Mouse (Mus musculus) thymus, adult 2 months (tissue): ENCODE data around the gene Slc40a1. TPM values are rescaled to one million over a fixed set of nuclear protein-coding genes. Genes with fewer than 3 reads are reported as not detected.

Experiments used
- DNase-seq: peaks from one replicate; pipeline ENCODE4 v3.0.0; 2021
- H3K27ac ChIP-seq: fragments of 200-500 bp; 2 replicates; pipeline ENCODE4 v1.5.1; 2012; ENCODE audit warnings: low read length, control low read depth; ENCODE audit not compliant: control insufficient read depth, insufficient read depth
- H3K27me3 ChIP-seq: fragments of 200-500 bp; 2 replicates; pipeline ENCODE4 v1.6.1; 2012; ENCODE audit warnings: mild to moderate bottlenecking, low read length, moderate library complexity, mixed read lengths; ENCODE audit not compliant: control insufficient read depth, insufficient read depth
- H3K36me3 ChIP-seq: fragments of 200-500 bp; 2 replicates; pipeline ENCODE4 v1.6.1; 2012; ENCODE audit warnings: mild to moderate bottlenecking, low read length, moderate library complexity; ENCODE audit not compliant: control insufficient read depth, insufficient read depth
- H3K4me1 ChIP-seq: fragments of 200-500 bp; replicated peaks from 2 replicates; pipeline ENCODE4 v1.6.1; 2012; ENCODE audit warnings: low read length; ENCODE audit not compliant: control insufficient read depth, insufficient read depth
- H3K4me3 ChIP-seq: fragments of 200-500 bp; 2 replicates; pipeline ENCODE4 v1.5.1; 2012; ENCODE audit warnings: mild to moderate bottlenecking, low read length, control low read depth, moderate library complexity; ENCODE audit not compliant: control insufficient read depth, insufficient read depth
- CTCF ChIP-seq: fragments of 200-500 bp; IDR thresholded peaks from 2 replicates; pipeline ENCODE4 v1.5.1; 2012; ENCODE audit warnings: mild to moderate bottlenecking, control low read depth, low read length, moderate library complexity, borderline replicate concordance; ENCODE audit not compliant: control insufficient read depth, poor library complexity, insufficient read depth; ENCODE audit errors: extremely low read depth
- POLR2A ChIP-seq: fragments of 200-500 bp; IDR thresholded peaks from 2 replicates; pipeline ENCODE4 v1.6.1; 2012; ENCODE audit warnings: mild to moderate bottlenecking, low read length, control low read depth, moderate library complexity; ENCODE audit not compliant: control insufficient read depth, poor library complexity, insufficient read depth; ENCODE audit errors: extremely low read depth
- WGBS: fragments of 180-500 bp; shearing (Covaris S2); methylation state at CpG from one replicate; pipeline ENCODE4 v1.1.7; 2018; 5-methylcytosine and 5-hydroxymethylcytosine counted together
- polyA plus RNA-seq: library from polyadenylated mRNA; depleted of rRNA; stranded (reverse); fragments of >200 nt; gene quantifications from 2 replicates; pipeline ENCODE4 v1.2.3, GENCODE M21; 2012

Gene Slc40a1
- polyA plus RNA-seq, 1 experiment = 14.2 TPM

DNA sequence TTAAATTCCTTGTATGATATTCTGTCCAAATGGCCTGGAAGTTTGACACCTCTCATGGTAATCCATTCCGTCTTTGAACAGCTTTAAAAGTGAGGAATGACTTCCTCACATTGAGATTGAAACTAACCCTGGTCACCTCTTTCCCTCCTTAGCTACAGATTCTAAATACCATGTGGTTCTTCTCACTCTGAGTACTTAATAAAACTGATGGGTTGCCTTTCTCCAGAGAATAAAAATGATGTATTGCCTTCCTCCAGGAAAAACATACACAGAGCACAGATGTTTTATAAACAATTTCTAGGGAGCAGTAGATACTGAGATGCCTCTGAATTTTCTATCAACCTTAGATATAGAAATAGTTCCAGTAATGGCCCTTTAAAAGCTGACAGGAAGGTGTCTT is 58.3 kb downstream of the Slc40a1 start:
- H3K27me3 ChIP-seq = no peaks in the 10 kb centered on the region
- no peaks in the 10 kb centered on the region for H3K4me1 ChIP-seq
- 93% methylated on average over 1 of the region's 1 CpGs for WGBS
- H3K36me3 ChIP-seq = no peaks in the 10 kb centered on the region
- DNase-seq = no peak
- TF ChIP-seq POLR2A (no peak), CTCF (no peak)
- no peak overlapping the region for H3K4me3 ChIP-seq
- H3K27ac ChIP-seq = no peak overlapping the region

DNA sequence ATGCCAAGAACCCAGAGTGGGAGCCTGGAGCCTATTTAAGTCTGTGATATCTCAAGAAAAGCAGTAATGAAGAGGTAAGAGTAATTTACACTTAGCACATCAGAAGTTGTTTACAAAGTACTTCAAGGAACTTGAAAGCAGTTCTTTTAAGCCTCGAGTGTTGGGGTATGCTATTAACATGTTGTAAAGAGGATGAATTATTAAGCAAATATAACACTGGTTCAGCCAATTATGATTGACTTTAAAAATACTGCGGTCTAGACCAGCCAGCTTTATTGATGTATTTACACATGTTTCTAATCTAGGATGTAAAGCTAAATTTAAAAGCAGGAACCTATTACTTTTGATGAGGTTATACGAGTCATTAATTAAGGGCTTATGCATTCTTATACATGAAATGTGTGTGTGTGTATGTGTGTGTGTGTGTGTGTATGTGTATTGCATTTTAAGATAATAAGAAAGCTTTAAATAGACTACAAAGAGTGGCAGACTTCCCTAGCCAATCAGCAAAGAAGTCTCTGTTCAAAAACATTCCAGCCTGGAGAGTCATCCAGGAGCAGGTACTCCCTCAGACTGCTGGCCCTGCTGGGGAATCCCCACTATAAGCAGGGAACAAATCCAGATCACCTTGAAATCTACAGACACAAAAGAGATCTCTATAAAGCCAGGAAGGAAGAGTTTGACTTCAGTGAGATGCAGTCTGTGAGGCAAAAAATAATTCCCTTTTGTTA is 59.9 kb downstream of the Slc40a1 start:
- H3K27ac ChIP-seq = no peak overlapping the region
- H3K4me1 ChIP-seq = no peaks in the 10 kb centered on the region
- no peak for DNase-seq
- H3K36me3 ChIP-seq = no peaks in the 10 kb centered on the region
- H3K4me3 ChIP-seq = no peak overlapping the region
- H3K27me3 ChIP-seq = no peaks in the 10 kb centered on the region
- 87% methylated on average over 3 of the region's 3 CpGs for WGBS
- TF ChIP-seq POLR2A = no peak
- no peak for TF ChIP-seq CTCF

DNA sequence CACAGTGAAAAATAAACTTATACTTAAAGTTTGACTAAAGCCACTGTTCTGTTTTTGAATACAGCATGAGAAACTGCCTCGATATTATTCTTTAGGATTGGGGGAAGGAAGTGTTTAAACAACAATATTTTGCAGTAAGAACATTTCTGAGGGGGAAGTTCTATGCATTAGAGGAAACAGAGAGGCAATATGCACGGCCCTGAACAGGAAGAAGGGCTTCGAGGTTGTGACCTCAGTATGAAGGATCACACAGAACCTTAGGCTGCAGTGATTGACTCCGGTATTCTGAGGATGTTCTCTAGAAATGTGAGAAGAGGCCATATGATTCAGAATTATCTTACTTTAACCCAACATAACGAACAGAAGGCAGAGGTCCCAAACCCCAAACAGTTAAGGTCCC is 60.6 kb downstream of the Slc40a1 start:
- TF ChIP-seq CTCF (no peak), POLR2A (no peak)
- Histone ChIP-seq H3K27ac (no peak overlapping the region), H3K27me3 (no peaks in the 10 kb centered on the region), H3K4me1 (no peaks in the 10 kb centered on the region), H3K36me3 (no peaks in the 10 kb centered on the region), H3K4me3 (no peak overlapping the region)
- DNase-seq = no peak
- WGBS = 12% methylated on average over 5 of the region's 5 CpGs

DNA sequence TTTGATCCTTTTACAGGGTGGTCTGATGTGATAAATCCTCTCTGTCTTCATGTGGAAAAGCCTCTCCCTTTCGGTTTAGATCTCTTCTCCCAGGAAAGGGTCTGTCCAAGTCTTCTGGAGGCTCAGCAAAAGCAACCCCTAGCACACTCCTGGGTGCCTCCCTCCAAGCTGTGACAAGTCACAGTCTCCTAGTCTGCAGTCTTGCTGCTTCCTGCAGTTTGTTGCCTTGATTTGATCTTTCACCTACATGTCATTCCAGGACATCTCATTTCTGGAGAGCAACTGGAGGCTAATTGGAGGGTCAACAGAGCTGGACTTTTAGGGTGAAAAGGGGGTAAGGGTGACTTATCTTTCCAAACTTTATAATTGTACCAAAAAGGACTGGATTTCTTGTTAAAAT is 61.0 kb downstream of the Slc40a1 start:
- no peaks in the 10 kb centered on the region for H3K36me3 ChIP-seq
- no peak for DNase-seq
- TF ChIP-seq POLR2A = no peak
- no peak for TF ChIP-seq CTCF
- 65% methylated on average over 1 of the region's 1 CpGs for WGBS
- H3K27ac ChIP-seq = no peak overlapping the region
- H3K4me1 ChIP-seq = no peaks in the 10 kb centered on the region
- H3K27me3 ChIP-seq = no peaks in the 10 kb centered on the region
- no peak overlapping the region for H3K4me3 ChIP-seq

DNA sequence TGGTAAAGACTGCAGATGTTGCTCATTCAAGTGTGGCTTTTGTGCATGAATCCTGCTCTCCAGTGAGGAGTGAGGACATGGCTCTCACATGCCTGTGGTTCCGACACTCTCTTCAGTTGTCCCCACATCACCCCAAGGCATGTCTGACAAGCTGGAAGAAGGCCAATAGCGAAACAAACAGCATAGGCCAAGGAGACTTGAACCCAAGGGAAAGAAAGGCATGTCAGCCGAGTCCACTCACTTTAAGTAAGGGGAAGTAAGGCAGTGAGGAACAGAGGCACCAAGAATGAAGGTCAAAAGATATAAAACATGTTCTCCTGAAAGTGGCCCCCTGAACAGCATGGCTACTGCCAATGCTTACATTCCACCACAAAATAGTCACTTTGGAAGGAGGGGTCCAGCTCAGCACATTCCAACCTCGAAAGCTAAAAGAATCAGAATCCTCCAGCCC is 61.7 kb downstream of the Slc40a1 start:
- Histone ChIP-seq H3K27ac (no peak overlapping the region), H3K4me1 (no peaks in the 10 kb centered on the region), H3K27me3 (no peaks in the 10 kb centered on the region), H3K36me3 (no peaks in the 10 kb centered on the region), H3K4me3 (no peak overlapping the region)
- no peak for DNase-seq
- TF ChIP-seq CTCF = no peak
- TF ChIP-seq POLR2A = no peak
- WGBS = 66% methylated on average over 4 of the region's 4 CpGs

DNA sequence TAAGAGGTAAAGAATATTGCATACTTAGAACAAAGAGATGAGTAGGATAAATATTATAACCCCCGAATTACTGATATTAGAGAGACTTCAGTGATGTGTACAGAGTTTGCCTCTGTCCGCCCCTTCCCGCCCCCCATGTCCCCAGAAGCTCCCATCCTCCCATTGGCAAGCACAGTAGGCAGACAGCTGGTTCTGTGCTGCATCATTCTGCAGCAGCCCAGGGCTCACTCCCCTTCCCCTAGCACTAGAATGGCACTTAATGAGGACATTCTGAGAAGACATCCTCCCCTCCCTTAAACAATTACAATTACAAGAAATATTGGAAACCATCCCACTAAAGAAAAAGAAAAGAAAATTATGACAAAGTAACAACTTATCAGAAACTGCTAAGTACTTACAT is 62.7 kb downstream of the Slc40a1 start:
- no peaks in the 10 kb centered on the region for H3K27me3 ChIP-seq
- no peaks in the 10 kb centered on the region for H3K4me1 ChIP-seq
- no peaks in the 10 kb centered on the region for H3K36me3 ChIP-seq
- no peak for DNase-seq
- 94% methylated on average over 3 of the region's 3 CpGs for WGBS
- no peak for TF ChIP-seq POLR2A
- TF ChIP-seq CTCF = no peak
- H3K27ac ChIP-seq = no peak overlapping the region
- no peak overlapping the region for H3K4me3 ChIP-seq

DNA sequence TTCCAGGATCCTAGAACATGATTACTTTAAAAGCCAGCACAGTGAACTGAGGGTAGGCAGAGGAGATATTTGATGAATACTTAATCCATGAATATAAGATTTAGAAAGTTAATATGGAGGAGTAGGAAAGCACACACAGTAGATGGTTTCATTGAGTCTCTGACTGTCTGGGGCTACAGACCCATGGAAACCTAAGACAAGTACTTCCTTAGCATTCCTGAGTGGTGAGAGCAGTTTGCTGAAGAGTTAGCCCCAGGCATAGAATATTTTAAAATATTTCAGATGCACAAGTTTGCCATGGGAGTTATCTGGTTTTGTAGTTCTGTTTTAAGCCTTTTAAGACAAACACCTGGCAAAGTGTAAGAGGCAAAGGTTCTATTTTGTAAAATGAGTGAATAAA is 65.2 kb downstream of the Slc40a1 start:
- Histone ChIP-seq H3K27me3 (no peaks in the 10 kb centered on the region), H3K4me3 (no peak overlapping the region), H3K4me1 (no peaks in the 10 kb centered on the region), H3K36me3 (no peaks in the 10 kb centered on the region), H3K27ac (no peak overlapping the region)
- TF ChIP-seq POLR2A (no peak), CTCF (no peak)
- DNase-seq = no peak
